Mouse (Mus musculus) T-helper 1 cell (primary cell): ENCODE measurements around the gene Chn1.

Experiments used
- in situ Hi-C: fragments of 300-600 bp; cut with MboI, MseI; formaldehyde crosslinking; loops from one replicate; pipeline ENCODE4 v1.15.1; 2025; ENCODE audit warnings: high pct_unique_total_duplicates

The Chn1 gene

GRCm38 (mm10) chr2:73561665-73562063 lies 213.5 kb downstream of the Chn1 start:
- in situ Hi-C loops = no loop called here

- in situ Hi-C loops = no loop called here
Observed at GRCm38 (mm10) chr2:73560899-73561664, 214.1 kb downstream of the Chn1 start.
